In genomic region chr5:149447733-149448132, GRCm38 (mm10) we compare ENCODE assay signal across 16 mouse cellular contexts. TPM values are rescaled to one million over a fixed set of nuclear protein-coding genes. Genes with fewer than 3 reads are reported as not detected.
DNase-seq lines count a peak whose midpoint lies in the region; ATAC-seq and TF ChIP-seq lines count a peak whose summit lies in the region.
"Had no signal": no experiment of that assay in that cellular context is flagged by ENCODE, and none has a peak within 500 bp of the region (broad histone marks: within the 10 kb centered on the region; RNA-seq: fewer than 3 reads in every experiment).

No protein-coding gene starts in this region.

- H3K36me3 ChIP-seq in heart, adult 2 months (ENCODE audit: control insufficient read depth, insufficient read depth, low read length) = no peaks in the 10 kb centered on the region
- H3K36me3 ChIP-seq in lung, embryonic 14.5 days (ENCODE audit: insufficient read depth) = no peaks in the 10 kb centered on the region
- no peaks in the 10 kb centered on the region for H3K36me3 ChIP-seq in stomach, postnatal 0 days (ENCODE audit: control insufficient read depth, insufficient read depth, low read length)

- H3K79me2 ChIP-seq in heart, adult 2 months (replicated peaks; ENCODE audit: control insufficient read depth, insufficient read depth, low read length) = no peaks in the 10 kb centered on the region

- no peaks in the 10 kb centered on the region for H3K4me1 ChIP-seq in heart, adult 2 months (ENCODE audit: control insufficient read depth, insufficient read depth, low read length)
- H3K4me1 ChIP-seq in lung, embryonic 14.5 days (ENCODE audit: insufficient read depth) = no peaks in the 10 kb centered on the region
- no peaks in the 10 kb centered on the region for H3K4me1 ChIP-seq in stomach, postnatal 0 days (replicated peaks; ENCODE audit: control insufficient read depth, insufficient read depth)

- WGBS in heart, adult 2 months = 80% methylated on average over 5 of the region's 5 CpGs
- WGBS in lung, embryonic 14.5 days = 81% methylated on average over 5 of the region's 5 CpGs
- 80% methylated on average over 5 of the region's 5 CpGs for WGBS in stomach, postnatal 0 days

- TF ChIP-seq EP300 in heart, adult 2 months (IDR thresholded peaks at IDR 0.05; ENCODE audit: insufficient read depth, low read depth, low read length) = no peak
- no peak for TF ChIP-seq EP300 in stomach, postnatal 0 days (optimal IDR thresholded peaks at IDR 0.05)

- DNase-seq in heart, adult 2 months = no peak
- no peak for DNase-seq in heart, postnatal 10 days
- DNase-seq in lung, embryonic 14.5 days = no peak
- DNase-seq in lung, postnatal 10 days = no peak
- DNase-seq in R1 (ENCODE audit: low read depth, low spot score) = peak; percentile 75
- no peak for DNase-seq in stomach, postnatal 0 days (ENCODE audit: low spot score)
- no peak for DNase-seq in adrenal gland, postnatal 36 days
- DNase-seq in cerebellum, postnatal 25 days = no peak
- DNase-seq: adrenal gland, postnatal 14 days; cerebellum, adult 11 months; embryo, embryonic 11 days had no signal

- no peaks in the 10 kb centered on the region for H3K27me3 ChIP-seq in heart, adult 2 months (ENCODE audit: control insufficient read depth, insufficient read depth, low read length)
- H3K27me3 ChIP-seq in lung, embryonic 14.5 days (ENCODE audit: insufficient read depth, low read length) = no peaks in the 10 kb centered on the region
- no peaks in the 10 kb centered on the region for H3K27me3 ChIP-seq in stomach, postnatal 0 days (ENCODE audit: control insufficient read depth, insufficient read depth, low read length)

- ATAC-seq in lung, embryonic 14.5 days (ENCODE audit: insufficient read depth) = no peak
- ATAC-seq in stomach, postnatal 0 days (ENCODE audit: low FRiP score, low TSS enrichment) = no peak

- H3K27ac ChIP-seq in heart, adult 2 months = no peak overlapping the region
- no peak overlapping the region for H3K27ac ChIP-seq in lung, embryonic 14.5 days (ENCODE audit: low read depth)
- no peak overlapping the region for H3K27ac ChIP-seq in stomach, postnatal 0 days (replicated peaks)

- H3K9ac ChIP-seq in heart, adult 2 months (ENCODE audit: low read depth, low read length) = no peak overlapping the region
- no peak overlapping the region for H3K9ac ChIP-seq in lung, embryonic 14.5 days
- H3K9ac ChIP-seq in stomach, postnatal 0 days (ENCODE audit: low read length) = no peak overlapping the region

- H3K4me3 ChIP-seq in heart, adult 2 months = no peak overlapping the region
- H3K4me3 ChIP-seq in lung, embryonic 14.5 days (ENCODE audit: low read depth, low read length) = no peak overlapping the region
- H3K4me3 ChIP-seq in stomach, postnatal 0 days (ENCODE audit: low read depth, low read length) = no peak overlapping the region

- TF ChIP-seq POLR2A in heart, adult 2 months (IDR thresholded peaks at IDR 0.05; ENCODE audit: insufficient read depth, low read depth, low read length) = no peak

- peak; percentile 15; the same call in 1 of the 2 replicates for TF ChIP-seq CTCF in heart, adult 2 months (IDR thresholded peaks at IDR 0.05)
- TF ChIP-seq CTCF in lung, embryonic 14.5 days (IDR thresholded peaks at IDR 0.05; ENCODE audit: low read depth) = peak; percentile 50
- TF ChIP-seq CTCF in stomach, postnatal 0 days (IDR thresholded peaks at IDR 0.05; ENCODE audit: low read depth) = peak; percentile 48; the same call in 1 of the 2 replicates

- intact Hi-C loops in heart, adult 2 months (cut with DNase I) = no loop called here
- intact Hi-C loops in heart, postnatal 10 days (cut with DNase I) = no loop called here

- H3K4me2 ChIP-seq in lung, embryonic 14.5 days = no peak overlapping the region
- H3K4me2 ChIP-seq in stomach, postnatal 0 days (replicated peaks; ENCODE audit: low read depth) = no peak overlapping the region

- H3K9me3 ChIP-seq in lung, embryonic 14.5 days (ENCODE audit: low read depth, low read length) = peaks cover 5% of the 10 kb centered on the region
- no peaks in the 10 kb centered on the region for H3K9me3 ChIP-seq in stomach, postnatal 0 days (ENCODE audit: control insufficient read depth, low read length)

RNA-seq across cellular contexts. Expression of gene Tex26, which starts 8.3 kb away (rescaled TPM):
- not detected for total RNA-seq in heart, adult 2 months (2021)
- not detected in 2 replicates for polyA plus RNA-seq in heart, adult 2 months (2012; rRNA removed)
- not detected for total RNA-seq in heart, postnatal 10 days (2021)
- polyA plus RNA-seq in lung, embryonic 14.5 days (2014; fragmentation: Nextera tagmentation; extraction: Ambion mirVana) = 0.64 and 1.0 TPM in 2 replicates
- polyA plus RNA-seq in stomach, postnatal 0 days (2015; fragmentation: Nextera tagmentation; extraction: Ambion mirVana) = 0.27 and 0.61 TPM in 2 replicates
- not detected for total RNA-seq in adrenal gland, postnatal 36 days (2021)
- total RNA-seq: adrenal gland, postnatal 14 days; left cerebral cortex, postnatal 14 days; liver, adult 2 months; megakaryocyte progenitor cell, adult 5-6 weeks had no signal
- polyA plus RNA-seq: gonadal fat pad, adult 2 months; large intestine, adult 2 months; liver, adult 2 months had no signal

RNA-seq across cellular contexts. Expression of gene Medag, which starts 36.2 kb away (rescaled TPM):
- total RNA-seq in heart, adult 2 months (2021) = 10 to 100 TPM; 12.3 to 12.5 TPM
- polyA plus RNA-seq in heart, adult 2 months (2012; rRNA removed) = 6.7 and 10.9 TPM in 2 replicates
- total RNA-seq in heart, postnatal 10 days (2021) = 10 to 100 TPM; 18.3 to 22.4 TPM
- polyA plus RNA-seq in lung, embryonic 14.5 days (2014; fragmentation: Nextera tagmentation; extraction: Ambion mirVana) = 1.2 and 1.6 TPM in 2 replicates
- 3.4 and 4.1 TPM in 2 replicates for polyA plus RNA-seq in stomach, postnatal 0 days (2015; fragmentation: Nextera tagmentation; extraction: Ambion mirVana)
- 1 to 10 TPM; 3.8 to 9.1 TPM for total RNA-seq in adrenal gland, postnatal 36 days (2021)
